8 mouse cellular contexts compared by ENCODE assay signal in the genomic region with DNA sequence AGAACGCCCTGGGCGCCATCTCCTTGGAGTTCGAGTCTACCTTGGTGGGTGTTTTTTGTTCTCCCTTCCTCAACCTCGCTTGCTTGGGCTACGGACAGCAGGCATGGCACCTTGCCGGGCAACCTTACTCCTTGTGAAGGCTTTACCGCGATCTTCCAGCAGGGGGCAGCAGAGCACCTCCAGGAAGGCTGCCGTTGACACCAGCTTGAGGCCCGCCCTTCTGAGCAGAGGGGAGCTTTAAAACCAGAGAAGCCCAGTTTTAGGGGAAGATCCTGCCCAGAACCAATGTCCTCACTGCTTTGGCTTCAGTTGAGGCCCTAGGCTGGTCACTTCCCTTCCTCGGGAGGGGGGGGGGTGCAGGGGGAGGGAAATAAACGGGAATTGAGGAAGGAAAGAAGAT. TPM values are rescaled to one million over a fixed set of nuclear protein-coding genes. Genes with fewer than 3 reads are reported as not detected.
DNase-seq lines count a peak whose midpoint lies in the region; ATAC-seq lines count a peak whose summit lies in the region.

No protein-coding gene starts in this region.

- H3K4me2 ChIP-seq in hindbrain, embryonic 11.5 days (replicated peaks; ENCODE audit: low read depth, low read length), result no peak overlapping the region

- no peak overlapping the region for H3K9ac ChIP-seq in hindbrain, embryonic 11.5 days (ENCODE audit: low read depth, low read length)

- ATAC-seq in hindbrain, embryonic 11.5 days (ENCODE audit: low FRiP score), result peak; percentile 26; the same call in 1 of the 2 replicates

- WGBS in hindbrain, embryonic 11.5 days, result 3% methylated on average over 12 of the region's 12 CpGs

- H3K36me3 ChIP-seq in hindbrain, embryonic 11.5 days (ENCODE audit: control insufficient read depth, insufficient read depth, low read length), result no peaks in the 10 kb centered on the region

- H3K4me1 ChIP-seq in hindbrain, embryonic 11.5 days (replicated peaks; ENCODE audit: control insufficient read depth, insufficient read depth, low read length), result peaks cover 11% of the 10 kb centered on the region; the same call in 1 of the 2 replicates

- peaks cover 2% of the 10 kb centered on the region; the same call in 1 of the 2 replicates for H3K27me3 ChIP-seq in hindbrain, embryonic 11.5 days (ENCODE audit: control insufficient read depth, insufficient read depth, low read length)

- H3K4me3 ChIP-seq in hindbrain, embryonic 11.5 days (ENCODE audit: low read depth, low read length), result no peak overlapping the region

- peak; percentile 95 for DNase-seq in NIH3T3 (ENCODE audit: low read depth)
- peak; percentile 95 for DNase-seq in cerebellum, adult 9-10 months
- DNase-seq in frontal cortex, adult 2 months (ENCODE audit: extremely low spot score in 1 of 2, low spot score in 1 of 2), result peak; percentile 65 to 97
- peak; percentile 98 for DNase-seq in hindbrain, embryonic 11.5 days (ENCODE audit: low spot score)
- DNase-seq in layer of hippocampus, postnatal 10 days (ENCODE audit: low spot score in 2 of 2), result peak; percentile 98 to 99
- peak; percentile 88 for DNase-seq in lung, postnatal 25 days (ENCODE audit: low spot score)
- peak; percentile 96 for DNase-seq in retina, embryonic 14.5 days (ENCODE audit: low spot score)
- DNase-seq in thymus, postnatal 4 days, result peak; percentile 95

- H3K9me3 ChIP-seq in hindbrain, embryonic 11.5 days (ENCODE audit: control insufficient read depth, low read length), result no peaks in the 10 kb centered on the region

- H3K27ac ChIP-seq in hindbrain, embryonic 11.5 days (ENCODE audit: low read depth, low read length), result no peak overlapping the region

RNA-seq across cellular contexts. Expression of a gene that starts 17.9 kb away (rescaled TPM):
- 2.5 and 2.9 TPM in 2 replicates for polyA plus RNA-seq in frontal cortex, adult 2 months (2012; rRNA removed)
- 4.6 and 4.8 TPM in 2 replicates for polyA plus RNA-seq in hindbrain, embryonic 11.5 days (2014; fragmentation: Nextera tagmentation; extraction: Ambion mirVana)
- 1 to 10 TPM; 1.2 to 2.4 TPM for total RNA-seq in layer of hippocampus, postnatal 10 days (2021)

RNA-seq across cellular contexts. Expression of a gene that starts 20.1 kb away (rescaled TPM):
- 5.0 and 5.8 TPM in 2 replicates for polyA plus RNA-seq in frontal cortex, adult 2 months (2012; rRNA removed)
- 1.8 and 1.9 TPM in 2 replicates for polyA plus RNA-seq in hindbrain, embryonic 11.5 days (2014; fragmentation: Nextera tagmentation; extraction: Ambion mirVana)
- total RNA-seq in layer of hippocampus, postnatal 10 days (2021), result 1 to 10 TPM; 6.7 to 8.7 TPM

RNA-seq across cellular contexts. Expression of a gene that starts 50.6 kb away (rescaled TPM):
- polyA plus RNA-seq in frontal cortex, adult 2 months (2012; rRNA removed), result 55.1 and 55.7 TPM in 2 replicates
- polyA plus RNA-seq in hindbrain, embryonic 11.5 days (2014; fragmentation: Nextera tagmentation; extraction: Ambion mirVana), result 39.2 and 46.2 TPM in 2 replicates
- total RNA-seq in layer of hippocampus, postnatal 10 days (2021), result 10 to 100 TPM; 30.4 to 32.9 TPM

RNA-seq across cellular contexts. Expression of a gene that starts 53.6 kb away (rescaled TPM):
- 0.08 TPM in 1 of 2 replicates, not detected in the other for polyA plus RNA-seq in frontal cortex, adult 2 months (2012; rRNA removed)
- polyA plus RNA-seq in hindbrain, embryonic 11.5 days (2014; fragmentation: Nextera tagmentation; extraction: Ambion mirVana), result 0.20 and 0.45 TPM in 2 replicates
- not detected for total RNA-seq in layer of hippocampus, postnatal 10 days (2021)
